In the genomic region with DNA sequence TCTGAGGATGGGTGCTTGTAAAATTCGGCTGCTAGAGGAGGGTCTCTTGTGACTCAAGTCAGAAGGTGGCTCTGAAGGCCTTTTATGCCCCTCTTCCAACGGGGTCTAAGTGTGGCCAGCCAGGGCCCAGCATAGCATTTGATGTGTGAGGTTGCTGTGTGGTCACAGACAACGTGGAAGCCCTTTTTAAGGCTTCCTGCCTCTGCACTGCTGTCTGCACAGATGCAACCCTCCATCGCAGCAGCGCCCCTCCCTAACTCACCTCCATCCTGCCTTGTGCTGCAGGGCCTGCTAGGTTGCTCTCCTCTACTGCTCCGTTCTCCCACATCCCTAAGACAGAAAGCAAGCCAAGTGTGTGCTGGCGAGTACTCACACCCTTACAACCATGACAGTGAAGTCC, we compare ENCODE assay signal across 22 mouse cellular contexts. TPM values are rescaled to one million over a fixed set of nuclear protein-coding genes. Genes with fewer than 3 reads are reported as not detected.
DNase-seq lines count a peak whose midpoint lies in the region; ATAC-seq lines count a peak whose summit lies in the region.
"Had no signal": no experiment of that assay in that cellular context is flagged by ENCODE, and none has a peak within 500 bp of the region (broad histone marks: within the 10 kb centered on the region; RNA-seq: fewer than 3 reads in every experiment).

No protein-coding gene starts in this region.

- 64% methylated on average over 7 of the region's 7 CpGs for WGBS in embryonic facial prominence, embryonic 14.5 days
- 65% methylated on average over 7 of the region's 7 CpGs for WGBS in embryonic facial prominence, embryonic 10.5 days
- WGBS in heart, embryonic 12.5 days = 65% methylated on average over 7 of the region's 7 CpGs
- 69% methylated on average over 7 of the region's 7 CpGs for WGBS in heart, embryonic 11.5 days (ENCODE audit: insufficient replicate concordance)
- WGBS in kidney, embryonic 15.5 days = 62% methylated on average over 7 of the region's 7 CpGs

- H3K9ac ChIP-seq in embryonic facial prominence, embryonic 14.5 days (ENCODE audit: low read depth, low read length) = 0 out of 2 replicates have a peak overlapping the region, but pooled peaks have one; percentile 30
- no peak overlapping the region for H3K9ac ChIP-seq in heart, embryonic 12.5 days
- no peak overlapping the region; the same call in 1 of the 2 replicates for H3K9ac ChIP-seq in heart, embryonic 11.5 days (ENCODE audit: low read depth, low read length)
- no peak overlapping the region for H3K9ac ChIP-seq in kidney, embryonic 15.5 days
- H3K9ac ChIP-seq: forebrain, embryonic 12.5 days; limb, embryonic 13.5 days; liver, embryonic 12.5 days had no signal

- no peaks in the 10 kb centered on the region for H3K36me3 ChIP-seq in embryonic facial prominence, embryonic 14.5 days (ENCODE audit: control insufficient read depth, insufficient read depth, low read length)
- H3K36me3 ChIP-seq in embryonic facial prominence, embryonic 10.5 days (replicated peaks) = no peaks in the 10 kb centered on the region
- H3K36me3 ChIP-seq in heart, embryonic 12.5 days = no peaks in the 10 kb centered on the region
- no peaks in the 10 kb centered on the region for H3K36me3 ChIP-seq in heart, embryonic 11.5 days (ENCODE audit: control insufficient read depth, insufficient read depth, low read length)
- no peaks in the 10 kb centered on the region for H3K36me3 ChIP-seq in kidney, embryonic 15.5 days
- H3K36me3 ChIP-seq: forebrain, embryonic 12.5 days; limb, embryonic 13.5 days; liver, embryonic 12.5 days had no signal

- H3K4me1 ChIP-seq in embryonic facial prominence, embryonic 14.5 days (ENCODE audit: control insufficient read depth, insufficient read depth, low read length) = no peaks in the 10 kb centered on the region
- H3K4me1 ChIP-seq in embryonic facial prominence, embryonic 10.5 days = peaks cover 16% of the 10 kb centered on the region
- peaks cover 14% of the 10 kb centered on the region for H3K4me1 ChIP-seq in heart, embryonic 12.5 days (replicated peaks)
- H3K4me1 ChIP-seq in heart, embryonic 11.5 days (ENCODE audit: control insufficient read depth, insufficient read depth, low read length) = peaks cover 13% of the 10 kb centered on the region
- H3K4me1 ChIP-seq in kidney, embryonic 15.5 days = peaks cover 10% of the 10 kb centered on the region; the same call in 1 of the 2 replicates
- peaks cover 14% of the 10 kb centered on the region; the same call in 1 of the 2 replicates for H3K4me1 ChIP-seq in brown adipose tissue, adult 24 weeks (ENCODE audit: control insufficient read depth, insufficient read depth, insufficient read length, low read length)
- H3K4me1 ChIP-seq: forebrain, embryonic 12.5 days had no signal

- H3K27ac ChIP-seq in embryonic facial prominence, embryonic 14.5 days (replicated peaks; ENCODE audit: low read depth, low read length) = no peak overlapping the region
- H3K27ac ChIP-seq in embryonic facial prominence, embryonic 10.5 days (replicated peaks) = no peak overlapping the region
- H3K27ac ChIP-seq in heart, embryonic 12.5 days (ENCODE audit: poor library complexity, severe bottlenecking) = no peak overlapping the region
- no peak overlapping the region for H3K27ac ChIP-seq in heart, embryonic 11.5 days (ENCODE audit: low read depth, low read length)
- peak overlapping the region; percentile 37; the same call in 1 of the 2 replicates for H3K27ac ChIP-seq in kidney, embryonic 15.5 days
- peak overlapping the region; percentile 96 for H3K27ac ChIP-seq in brown adipose tissue, adult 24 weeks (replicated peaks; ENCODE audit: low read depth, low read length)
- H3K27ac ChIP-seq: forebrain, embryonic 12.5 days; limb, embryonic 13.5 days; liver, embryonic 12.5 days had no signal

- H3K9me3 ChIP-seq in embryonic facial prominence, embryonic 14.5 days (ENCODE audit: control insufficient read depth, low read length) = no peaks in the 10 kb centered on the region
- no peaks in the 10 kb centered on the region for H3K9me3 ChIP-seq in embryonic facial prominence, embryonic 10.5 days
- H3K9me3 ChIP-seq in heart, embryonic 12.5 days (replicated peaks) = no peaks in the 10 kb centered on the region
- H3K9me3 ChIP-seq in heart, embryonic 11.5 days (replicated peaks; ENCODE audit: control insufficient read depth, low read length) = no peaks in the 10 kb centered on the region
- no peaks in the 10 kb centered on the region for H3K9me3 ChIP-seq in kidney, embryonic 15.5 days (replicated peaks)
- H3K9me3 ChIP-seq: forebrain, embryonic 12.5 days; limb, embryonic 13.5 days; liver, embryonic 12.5 days had no signal

- DNase-seq in embryonic facial prominence, embryonic 14.5 days (ENCODE audit: low spot score) = no peak
- no peak for DNase-seq in embryonic facial prominence, embryonic 10.5 days (ENCODE audit: low spot score)
- DNase-seq in kidney, postnatal 14 days = no peak
- DNase-seq: cerebellum, adult 11 months; cerebellum, adult 9-11 months; gastrocnemius, postnatal 36 days; lung, adult 18-20 months; lung, postnatal 36 days; right cerebral cortex, adult 18-20 months; right cerebral cortex, postnatal 4 days; thymus, postnatal 25 days had no signal

- H3K27me3 ChIP-seq in embryonic facial prominence, embryonic 14.5 days (replicated peaks; ENCODE audit: control insufficient read depth, insufficient read depth, low read length) = no peaks in the 10 kb centered on the region
- peaks cover 9% of the 10 kb centered on the region; the same call in 1 of the 2 replicates for H3K27me3 ChIP-seq in embryonic facial prominence, embryonic 10.5 days (replicated peaks; ENCODE audit: low read depth, poor library complexity, severe bottlenecking)
- H3K27me3 ChIP-seq in heart, embryonic 12.5 days (replicated peaks) = 0 out of 2 replicates have a peak, but pooled peaks cover under 1% of the 10 kb centered on the region
- no peaks in the 10 kb centered on the region for H3K27me3 ChIP-seq in heart, embryonic 11.5 days (ENCODE audit: control insufficient read depth, insufficient read depth, low read length)
- no peaks in the 10 kb centered on the region for H3K27me3 ChIP-seq in kidney, embryonic 15.5 days
- H3K27me3 ChIP-seq: forebrain, embryonic 12.5 days; limb, embryonic 13.5 days; liver, embryonic 12.5 days had no signal

- no peak overlapping the region for H3K4me2 ChIP-seq in embryonic facial prominence, embryonic 14.5 days (ENCODE audit: low read depth, low read length)
- no peak overlapping the region for H3K4me2 ChIP-seq in heart, embryonic 12.5 days
- H3K4me2 ChIP-seq in heart, embryonic 11.5 days = no peak overlapping the region
- no peak overlapping the region for H3K4me2 ChIP-seq in kidney, embryonic 15.5 days
- H3K4me2 ChIP-seq: forebrain, embryonic 12.5 days; limb, embryonic 13.5 days; liver, embryonic 12.5 days had no signal

- no peak overlapping the region for H3K4me3 ChIP-seq in embryonic facial prominence, embryonic 14.5 days (ENCODE audit: low read depth, low read length)
- H3K4me3 ChIP-seq in embryonic facial prominence, embryonic 10.5 days = no peak overlapping the region
- no peak overlapping the region for H3K4me3 ChIP-seq in heart, embryonic 12.5 days
- H3K4me3 ChIP-seq in heart, embryonic 11.5 days (ENCODE audit: low read depth, low read length) = no peak overlapping the region
- H3K4me3 ChIP-seq in kidney, embryonic 15.5 days (replicated peaks) = no peak overlapping the region
- H3K4me3 ChIP-seq in brown adipose tissue, adult 24 weeks (ENCODE audit: insufficient read depth, low read depth, low read length) = no peak overlapping the region
- H3K4me3 ChIP-seq: forebrain, embryonic 12.5 days; limb, embryonic 13.5 days; liver, embryonic 12.5 days; myocyte had no signal

- ATAC-seq in embryonic facial prominence, embryonic 14.5 days (ENCODE audit: low read depth) = no peak
- peak; percentile 23; the same call in 1 of the 2 replicates for ATAC-seq in heart, embryonic 12.5 days (ENCODE audit: insufficient number of reproducible peaks, low FRiP score)
- no peak for ATAC-seq in heart, embryonic 11.5 days (replicated peaks; ENCODE audit: insufficient number of reproducible peaks, low FRiP score, low TSS enrichment)
- no peak for ATAC-seq in kidney, embryonic 15.5 days (replicated peaks; ENCODE audit: low FRiP score)
- ATAC-seq: hindbrain, embryonic 16.5 days; intestine, embryonic 16.5 days; liver, embryonic 12.5 days; midbrain, embryonic 16.5 days had no signal

RNA-seq across cellular contexts. Expression of a gene that starts 36.5 kb away (rescaled TPM):
- 84.5 and 86.4 TPM in 2 replicates for polyA plus RNA-seq in embryonic facial prominence, embryonic 14.5 days (2014; fragmentation: Nextera tagmentation; extraction: Ambion mirVana)
- polyA plus RNA-seq in embryonic facial prominence, embryonic 10.5 days (2016; fragmentation: Nextera tagmentation; extraction: Ambion mirVana) = 77.8 and 82.6 TPM in 2 replicates
- 63.2 and 69.2 TPM in 2 replicates for polyA plus RNA-seq in heart, embryonic 12.5 days (2016; fragmentation: Nextera tagmentation; extraction: Ambion mirVana)
- 38.7 and 90.5 TPM in 2 replicates for polyA plus RNA-seq in heart, embryonic 11.5 days (2014; fragmentation: Nextera tagmentation; extraction: Ambion mirVana)
- polyA plus RNA-seq in kidney, embryonic 15.5 days (2015; fragmentation: Nextera tagmentation; extraction: Ambion mirVana) = 93.4 and 101 TPM in 2 replicates
- polyA plus RNA-seq in brown adipose tissue, adult 24 weeks (2012; ENCODE audit: insufficient read depth, insufficient read length, missing spikeins) = 90.2 and 95.3 TPM in 2 replicates

RNA-seq across cellular contexts. Expression of a gene that starts 46.8 kb away (rescaled TPM):
- 10.6 TPM in 2 replicates for polyA plus RNA-seq in embryonic facial prominence, embryonic 14.5 days (2014; fragmentation: Nextera tagmentation; extraction: Ambion mirVana)
- polyA plus RNA-seq in embryonic facial prominence, embryonic 10.5 days (2016; fragmentation: Nextera tagmentation; extraction: Ambion mirVana) = 9.2 and 10.3 TPM in 2 replicates
- polyA plus RNA-seq in heart, embryonic 12.5 days (2016; fragmentation: Nextera tagmentation; extraction: Ambion mirVana) = 4.1 and 4.7 TPM in 2 replicates
- 3.2 and 3.3 TPM in 2 replicates for polyA plus RNA-seq in heart, embryonic 11.5 days (2014; fragmentation: Nextera tagmentation; extraction: Ambion mirVana)
- 13.5 TPM in 2 replicates for polyA plus RNA-seq in kidney, embryonic 15.5 days (2015; fragmentation: Nextera tagmentation; extraction: Ambion mirVana)
- 12.1 and 20.7 TPM in 2 replicates for polyA plus RNA-seq in brown adipose tissue, adult 24 weeks (2012; ENCODE audit: insufficient read depth, insufficient read length, missing spikeins)
- polyA plus RNA-seq: myocyte had no signal

Comparison
In these comparisons a context has a peak if more than half of its experiments do, and no peak if none do; other contexts are left out.
1. H3K27ac ChIP-seq: peak in kidney, embryonic 15.5 days (single experiment) and brown adipose tissue, adult 24 weeks (single experiment); none in embryonic facial prominence, embryonic 14.5 days (single experiment), embryonic facial prominence, embryonic 10.5 days (single experiment), heart, embryonic 12.5 days (single experiment) and heart, embryonic 11.5 days (single experiment).